Mouse (Mus musculus): ENCODE data around the gene Rnf113a2.

The Rnf113a2 gene

GRCm38 (mm10) chr12:84416834-84417604 lies at the start of gene Rnf113a2:
Gene Rnf113a2, plus strand, starts transcription at chr12:84417196.
- DNase-seq, result peak; percentile 86

GRCm38 (mm10) chr12:84371647-84372046 lies 45.3 kb upstream of the Rnf113a2 start:
- DNase-seq, result no peak

GRCm38 (mm10) chr12:84373831-84374481 lies 43.0 kb upstream of the Rnf113a2 start:
- DNase-seq, result no peak

- DNase-seq, result no peak
Observed at GRCm38 (mm10) chr12:84382369-84382768, 34.6 kb upstream of the Rnf113a2 start.

- DNase-seq, result peak; percentile 74
Observed at GRCm38 (mm10) chr12:84384644-84385081, 32.3 kb upstream of the Rnf113a2 start.

GRCm38 (mm10) chr12:84385408-84385807 lies 31.6 kb upstream of the Rnf113a2 start:
- DNase-seq, result no peak

- DNase-seq, result peak; percentile 55
Observed at GRCm38 (mm10) chr12:84388097-84388496, 28.9 kb upstream of the Rnf113a2 start.

GRCm38 (mm10) chr12:84388774-84389400 lies 28.1 kb upstream of the Rnf113a2 start:
- no peak for DNase-seq

GRCm38 (mm10) chr12:84390336-84390735 lies 26.7 kb upstream of the Rnf113a2 start:
- DNase-seq, result no peak

GRCm38 (mm10) chr12:84392681-84393080 lies 24.3 kb upstream of the Rnf113a2 start:
- no peak for DNase-seq

GRCm38 (mm10) chr12:84393847-84394246 lies 23.1 kb upstream of the Rnf113a2 start:
- no peak for DNase-seq

GRCm38 (mm10) chr12:84396947-84397679 lies 19.9 kb upstream of the Rnf113a2 start:
- no peak for DNase-seq

GRCm38 (mm10) chr12:84397685-84398084 lies 19.3 kb upstream of the Rnf113a2 start:
- no peak for DNase-seq

- DNase-seq, result no peak
Observed at GRCm38 (mm10) chr12:84398629-84399028, 18.4 kb upstream of the Rnf113a2 start.

GRCm38 (mm10) chr12:84399135-84399534 lies 17.9 kb upstream of the Rnf113a2 start:
- DNase-seq, result no peak

- DNase-seq, result peak; percentile 63
Observed at GRCm38 (mm10) chr12:84399663-84400062, 17.3 kb upstream of the Rnf113a2 start.

GRCm38 (mm10) chr12:84400068-84400467 lies 16.9 kb upstream of the Rnf113a2 start:
- DNase-seq, result no peak

GRCm38 (mm10) chr12:84400653-84401052 lies 16.3 kb upstream of the Rnf113a2 start:
- peak; percentile 71 for DNase-seq

GRCm38 (mm10) chr12:84402923-84403322 lies 14.1 kb upstream of the Rnf113a2 start:
- DNase-seq, result peak; percentile 41

GRCm38 (mm10) chr12:84404541-84404940 lies 12.5 kb upstream of the Rnf113a2 start:
- DNase-seq, result no peak

GRCm38 (mm10) chr12:84407259-84407658 lies 9.7 kb upstream of the Rnf113a2 start:
- no peak for DNase-seq

- DNase-seq, result peak; percentile 49
Observed at GRCm38 (mm10) chr12:84407874-84408818, 8.8 kb upstream of the Rnf113a2 start.
